ENCODE assay signal across 10 mouse cellular contexts in genomic region chr6:54242286-54242685, GRCm38 (mm10).
A peak's percentile ranks its signal among the peaks of the same experiment; 100 is the strongest.
DNase-seq lines count a peak whose midpoint lies in the region; ATAC-seq and TF ChIP-seq lines count a peak whose summit lies in the region.
"Had no signal": no experiment of that assay in that cellular context is flagged by ENCODE, and none has a peak within 500 bp of the region (broad histone marks: within the 10 kb centered on the region; RNA-seq: fewer than 3 reads in every experiment).

No protein-coding gene starts in this region.

- H3K9me3 ChIP-seq in forebrain, postnatal 0 days (ENCODE audit: low read length), result no peaks in the 10 kb centered on the region
- no peaks in the 10 kb centered on the region for H3K9me3 ChIP-seq in forebrain, embryonic 11.5 days (ENCODE audit: control insufficient read depth, low read length)

- H3K4me2 ChIP-seq in forebrain, postnatal 0 days (ENCODE audit: low read depth), result no peak overlapping the region
- no peak overlapping the region for H3K4me2 ChIP-seq in forebrain, embryonic 11.5 days (ENCODE audit: low read depth, low read length, severe bottlenecking)
- H3K4me2 ChIP-seq: forebrain, embryonic 13.5 days had no signal

- H3K4me1 ChIP-seq in forebrain, postnatal 0 days (ENCODE audit: insufficient read depth), result no peaks in the 10 kb centered on the region
- no peaks in the 10 kb centered on the region for H3K4me1 ChIP-seq in forebrain, embryonic 11.5 days (replicated peaks; ENCODE audit: control insufficient read depth, insufficient read depth, low read length)
- H3K4me1 ChIP-seq: forebrain, embryonic 13.5 days had no signal

- peak; percentile 72 for ATAC-seq in forebrain, postnatal 0 days
- ATAC-seq in forebrain, embryonic 11.5 days (replicated peaks; ENCODE audit: low FRiP score), result no peak
- ATAC-seq: forebrain, embryonic 13.5 days had no signal

- H3K9ac ChIP-seq in forebrain, postnatal 0 days, result no peak overlapping the region
- H3K9ac ChIP-seq in forebrain, embryonic 11.5 days (ENCODE audit: low read length), result no peak overlapping the region
- H3K9ac ChIP-seq: forebrain, embryonic 13.5 days; liver, embryonic 14.5 days had no signal

- H3K36me3 ChIP-seq in forebrain, postnatal 0 days (ENCODE audit: insufficient read depth), result no peaks in the 10 kb centered on the region
- H3K36me3 ChIP-seq in forebrain, embryonic 11.5 days (ENCODE audit: control insufficient read depth, insufficient read depth, low read length), result no peaks in the 10 kb centered on the region

- DNase-seq in forebrain, postnatal 0 days, result peak; percentile 66
- no peak for DNase-seq in forebrain, embryonic 11.5 days (ENCODE audit: low spot score)
- peak; percentile 55 for DNase-seq in left cerebral cortex, adult 11 months (ENCODE audit: low spot score)
- DNase-seq in left cerebral cortex, postnatal 4 days, result no peak
- DNase-seq in kidney, postnatal 4 days, result peak; percentile 28 to 38
- peak; percentile 67 to 79 for DNase-seq in right cerebral cortex, adult 2 months (ENCODE audit: low spot score in 2 of 2)
- no peak for DNase-seq in urinary bladder, adult 2 months (ENCODE audit: low spot score)
- no peak for DNase-seq in gastrocnemius, postnatal 25 days

- TF ChIP-seq CTCF in forebrain, postnatal 0 days (IDR thresholded peaks at IDR 0.05; ENCODE audit: low read depth), result peak; percentile 38

- WGBS in forebrain, postnatal 0 days, result 50% methylated on average over 9 of the region's 9 CpGs
- WGBS in forebrain, embryonic 11.5 days, result 86% methylated on average over 9 of the region's 9 CpGs

- H3K27me3 ChIP-seq in forebrain, postnatal 0 days (ENCODE audit: insufficient read depth, low read length), result no peaks in the 10 kb centered on the region
- H3K27me3 ChIP-seq in forebrain, embryonic 11.5 days (ENCODE audit: control insufficient read depth, insufficient read depth, low read length), result no peaks in the 10 kb centered on the region
- H3K27me3 ChIP-seq: forebrain, embryonic 13.5 days had no signal

- H3K4me3 ChIP-seq in forebrain, postnatal 0 days (ENCODE audit: low read depth, low read length), result no peak overlapping the region
- H3K4me3 ChIP-seq in forebrain, embryonic 11.5 days (ENCODE audit: low read depth, low read length), result no peak overlapping the region
- H3K4me3 ChIP-seq: forebrain, embryonic 13.5 days had no signal

- H3K27ac ChIP-seq in forebrain, postnatal 0 days (ENCODE audit: low read depth, low read length), result peak overlapping the region; percentile 54; the same call in 1 of the 2 replicates
- no peak overlapping the region for H3K27ac ChIP-seq in forebrain, embryonic 11.5 days (ENCODE audit: low read depth, low read length)
- H3K27ac ChIP-seq: forebrain, embryonic 13.5 days; liver, embryonic 14.5 days had no signal

- intact Hi-C loops in left cerebral cortex, postnatal 4 days (cut with DNase I), result no loop called here

Comparison
In these comparisons a context has a peak if more than half of its experiments do, and no peak if none do; other contexts are left out.
1. DNase-seq: peak in forebrain, postnatal 0 days (single experiment), left cerebral cortex, adult 11 months (single experiment), kidney, postnatal 4 days (2 of 2) and right cerebral cortex, adult 2 months (2 of 2); none in forebrain, embryonic 11.5 days (single experiment), left cerebral cortex, postnatal 4 days (single experiment), urinary bladder, adult 2 months (single experiment) and gastrocnemius, postnatal 25 days (single experiment).